Mouse (Mus musculus) right cerebral cortex, postnatal 25 days (tissue): ENCODE measurements at regions not wholly inside any gene's neighbourhood (a gene's known extent, or its start where the extent isn't known, plus 50 kb on each side); places are given as distances from the start of the nearest gene placed in this dataset.

Experiments used
- DNase-seq: peaks from one replicate; pipeline ENCODE4 v3.0.0; 2022

DNA sequence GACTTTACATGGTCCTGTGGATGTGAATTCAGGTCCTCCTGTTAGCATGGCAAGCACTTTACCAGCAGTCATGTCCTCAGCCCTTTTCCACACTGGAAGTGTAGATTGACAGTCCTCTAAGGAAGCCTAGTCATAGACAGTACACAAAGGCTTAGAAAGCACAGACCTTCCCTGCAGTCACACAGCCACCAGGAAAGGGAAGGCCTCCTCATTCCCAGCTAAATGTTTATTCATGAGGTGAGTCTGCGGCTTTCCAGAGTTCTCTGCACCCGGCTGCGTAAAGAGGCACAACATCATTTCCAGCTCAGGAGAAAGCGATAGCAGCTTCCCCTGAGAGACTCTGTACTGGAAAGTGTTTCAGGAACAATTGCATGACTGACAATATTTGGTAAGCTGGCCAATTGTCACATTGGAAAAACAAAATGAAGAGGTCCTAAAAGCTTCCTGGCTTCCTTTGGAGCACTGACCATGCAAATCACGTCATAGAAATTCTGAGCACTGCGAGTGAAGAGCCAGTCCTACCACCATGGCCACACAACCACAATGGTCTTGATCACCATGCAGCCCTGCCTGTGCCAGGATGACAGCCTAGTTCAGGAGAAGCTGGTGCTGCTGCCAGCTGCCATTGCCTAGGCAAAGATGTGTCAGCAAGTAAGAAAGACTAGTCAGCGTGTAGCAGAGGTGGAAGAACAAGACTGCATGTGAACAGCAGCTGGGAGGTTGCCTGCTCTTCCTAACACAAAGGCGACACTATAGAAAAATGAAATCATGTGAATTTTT, 252.2 kb upstream of the Tbl1xr1 start:
- no peak for DNase-seq

DNA sequence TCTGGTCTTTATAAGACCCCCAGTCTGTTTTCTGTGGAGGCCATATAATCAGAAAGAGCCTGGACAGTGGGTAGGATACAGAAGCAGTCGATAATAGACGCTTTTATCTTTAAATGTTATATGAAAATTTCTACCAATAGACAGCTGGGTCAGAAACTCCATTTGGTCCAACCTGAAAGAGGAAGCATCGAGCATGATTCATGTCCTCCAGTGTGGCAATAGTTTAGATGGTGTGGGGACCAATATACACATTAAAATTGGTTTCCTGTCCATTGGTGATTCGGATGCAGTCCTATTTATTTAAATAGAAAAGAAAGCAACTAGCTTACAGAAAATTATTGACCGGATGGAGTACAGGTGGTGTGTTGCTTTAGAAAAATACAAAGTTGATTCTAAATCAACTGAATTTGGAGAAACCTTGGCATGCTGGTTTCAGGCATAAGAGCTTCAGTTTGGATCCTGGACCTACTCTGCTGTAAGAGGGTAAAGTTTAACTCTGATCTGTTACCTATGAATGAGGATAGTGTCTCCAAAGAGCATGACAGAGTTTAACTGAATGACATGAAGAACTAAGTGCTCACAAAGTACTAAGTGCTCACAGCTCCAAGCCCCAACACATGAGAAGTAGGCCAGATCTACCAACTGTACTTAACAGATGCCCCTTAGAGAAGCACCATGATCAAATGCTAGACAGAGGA, 251.4 kb upstream of the Tbl1xr1 start:
- DNase-seq = no peak

DNA sequence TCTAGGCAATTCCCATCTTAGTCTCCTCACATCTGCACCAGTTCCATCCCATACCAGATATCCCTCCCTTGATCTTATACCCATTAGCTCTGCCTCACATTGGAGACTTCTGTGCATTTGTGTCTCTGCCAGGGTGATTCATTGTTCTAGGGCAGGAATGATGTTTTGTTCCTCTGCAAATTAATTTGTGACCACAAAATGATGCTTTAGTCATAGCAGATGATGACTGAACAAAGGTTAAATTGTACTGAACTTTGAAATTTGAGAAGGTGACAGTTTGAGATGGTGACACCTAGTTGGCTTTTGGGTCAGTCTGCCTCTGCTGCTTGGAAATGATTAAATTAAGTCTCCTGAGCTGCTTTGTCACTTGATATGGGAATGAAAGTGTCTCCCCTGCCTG, 248.8 kb upstream of the Tbl1xr1 start:
- no peak for DNase-seq

DNA sequence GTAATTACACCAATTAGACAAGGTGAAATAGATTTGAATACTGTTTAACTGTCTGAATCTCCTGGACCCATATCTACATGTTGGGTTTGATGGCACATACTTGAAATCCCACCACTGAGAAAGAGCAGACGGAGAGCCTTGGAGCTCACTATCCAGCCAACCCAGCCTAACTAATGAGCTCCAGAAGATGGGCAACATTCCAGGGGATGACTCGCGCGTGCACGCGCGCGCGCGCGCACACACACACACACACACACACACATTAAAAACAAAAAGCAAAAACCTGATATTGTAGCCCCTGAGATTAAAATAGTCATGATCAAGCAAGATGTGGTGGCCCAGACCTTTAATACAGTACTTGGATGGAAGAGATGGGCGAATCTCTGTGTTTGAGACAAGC, 243.3 kb upstream of the Tbl1xr1 start:
- no peak for DNase-seq

DNA sequence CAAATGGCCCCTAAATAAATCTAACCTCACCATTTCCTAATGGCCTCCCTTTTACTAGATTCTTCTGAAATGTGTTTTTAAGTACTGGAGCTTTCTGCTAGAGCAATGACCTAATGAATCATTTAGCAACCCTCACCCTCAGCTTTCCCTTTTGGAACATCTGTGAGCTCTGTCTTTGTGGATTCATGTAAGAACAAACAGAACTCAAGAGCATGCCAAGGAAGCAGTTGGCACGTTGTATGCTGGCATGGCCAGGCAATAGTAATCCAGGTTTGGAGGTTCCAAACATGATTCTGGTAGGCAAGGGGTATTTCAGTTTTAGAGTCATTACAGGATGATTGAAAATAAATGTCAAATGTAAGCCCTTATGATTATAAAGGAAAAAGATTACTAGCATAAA, 240.9 kb upstream of the Tbl1xr1 start:
- DNase-seq = no peak

DNA sequence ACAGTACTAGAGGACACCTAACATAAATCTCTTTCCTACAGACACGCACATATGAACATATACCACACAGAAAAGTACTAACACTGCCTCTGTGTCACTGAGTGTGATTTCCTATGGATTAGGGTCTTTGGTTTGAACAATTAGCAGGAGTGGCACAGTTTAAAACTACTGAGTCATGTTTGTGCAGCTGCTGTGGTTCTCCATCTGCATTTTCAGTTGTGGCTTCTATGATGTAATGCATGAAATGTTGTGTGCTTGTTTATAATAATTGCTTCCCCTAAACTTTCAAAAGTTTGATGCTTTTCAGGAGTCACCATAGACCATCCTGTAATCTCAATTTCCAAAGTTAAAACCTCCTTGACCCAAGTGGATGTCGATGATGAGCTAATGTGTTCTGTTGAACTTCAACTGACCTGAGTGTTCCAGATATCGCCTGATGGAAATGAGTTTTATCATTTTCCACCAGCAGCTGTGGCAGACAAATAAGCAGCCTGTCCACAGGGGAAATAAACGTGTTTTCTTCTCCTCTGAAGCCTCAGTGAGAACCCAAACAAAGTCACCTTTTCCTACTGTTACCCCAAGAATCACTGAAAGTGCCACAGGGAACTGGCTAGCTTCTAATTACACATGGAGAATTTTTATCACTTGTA, 239.0 kb upstream of the Tbl1xr1 start:
- no peak for DNase-seq

DNA sequence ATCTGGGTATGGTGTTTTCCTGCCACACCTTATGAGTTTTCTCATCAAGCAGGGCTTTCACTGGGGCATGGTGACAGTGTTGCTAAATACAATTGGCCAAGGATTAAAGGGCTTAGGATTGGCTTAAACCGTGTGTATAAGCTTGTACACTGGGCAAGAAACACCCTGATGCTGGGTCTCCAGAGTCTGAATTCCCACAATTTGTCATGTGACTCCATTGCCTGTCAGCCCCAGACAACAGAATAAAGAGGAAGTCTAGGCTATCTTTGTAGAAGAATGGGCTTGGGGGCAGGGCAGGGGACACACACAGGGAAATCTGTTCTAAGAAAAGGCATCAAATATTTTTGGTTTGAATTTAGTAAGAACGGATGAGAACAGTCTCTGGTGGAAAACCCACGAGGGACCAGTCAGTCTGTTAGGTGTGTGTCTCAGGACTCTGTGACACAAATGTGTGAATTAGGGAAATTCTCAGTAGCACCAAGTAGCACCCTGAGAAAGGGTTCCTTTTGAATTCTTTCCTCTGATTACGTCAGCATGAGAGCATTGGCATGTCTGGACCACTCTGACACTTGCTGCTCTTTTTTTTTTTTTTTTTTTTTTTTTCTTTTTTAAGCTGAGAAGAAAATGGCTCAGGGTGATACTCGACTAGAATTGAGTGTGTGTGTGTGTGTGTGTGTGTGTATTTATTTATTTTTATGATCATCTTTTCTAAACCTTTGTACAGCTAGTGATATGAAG, 235.5 kb upstream of the Tbl1xr1 start:
- DNase-seq = no peak

DNA sequence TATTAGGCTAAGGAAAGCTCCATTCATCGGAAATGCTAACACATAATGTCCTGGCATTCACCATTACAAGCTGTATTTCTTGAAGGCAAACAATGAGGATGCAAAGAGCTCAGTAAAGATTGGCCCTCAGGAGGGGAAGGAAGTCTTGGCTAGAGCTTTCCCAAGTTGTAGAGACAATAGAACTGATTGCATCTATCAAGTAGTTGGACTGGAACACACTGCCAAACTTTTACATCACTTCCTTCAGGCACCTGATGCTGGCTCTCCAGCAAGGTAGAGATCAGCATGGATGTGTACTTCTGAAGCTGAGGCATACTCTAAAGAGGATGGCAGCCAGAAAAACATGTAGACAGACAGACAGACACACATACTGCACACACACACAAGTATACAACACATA, 234.9 kb upstream of the Tbl1xr1 start:
- no peak for DNase-seq

DNA sequence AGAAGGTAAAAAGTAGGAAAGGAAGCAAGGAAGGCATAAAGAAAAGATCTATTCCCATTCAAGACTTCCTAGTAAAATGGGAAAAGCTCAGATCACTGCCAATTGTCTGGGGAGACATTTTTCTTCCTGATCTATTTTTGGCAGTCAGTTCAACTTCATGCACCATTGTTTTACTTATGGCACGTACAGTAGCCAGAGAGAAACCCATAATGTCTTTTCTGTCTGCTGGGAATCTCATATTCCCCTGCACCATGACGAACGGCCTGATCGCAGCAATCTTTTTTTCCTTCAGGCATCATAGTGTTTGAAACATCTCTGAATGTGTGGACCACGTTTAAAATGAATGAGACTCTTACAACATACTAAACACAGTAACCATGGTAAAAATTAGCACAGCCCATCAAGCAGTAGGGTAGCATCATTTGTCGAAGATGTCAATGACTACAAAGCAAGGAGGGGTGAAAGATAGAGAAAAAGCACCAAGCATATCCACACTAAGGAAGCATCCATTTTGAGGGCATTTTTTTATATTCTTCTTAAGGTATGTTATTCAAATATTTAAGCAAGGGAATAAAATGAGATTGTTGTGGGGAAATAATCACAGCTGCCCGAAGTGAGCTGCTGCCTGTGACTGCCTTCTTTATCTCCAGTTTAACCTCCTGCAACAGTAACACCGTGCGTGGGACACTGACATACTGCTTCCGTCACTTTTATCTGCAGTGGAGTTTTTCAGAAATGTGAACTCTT, 233.7 kb upstream of the Tbl1xr1 start:
- no peak for DNase-seq

DNA sequence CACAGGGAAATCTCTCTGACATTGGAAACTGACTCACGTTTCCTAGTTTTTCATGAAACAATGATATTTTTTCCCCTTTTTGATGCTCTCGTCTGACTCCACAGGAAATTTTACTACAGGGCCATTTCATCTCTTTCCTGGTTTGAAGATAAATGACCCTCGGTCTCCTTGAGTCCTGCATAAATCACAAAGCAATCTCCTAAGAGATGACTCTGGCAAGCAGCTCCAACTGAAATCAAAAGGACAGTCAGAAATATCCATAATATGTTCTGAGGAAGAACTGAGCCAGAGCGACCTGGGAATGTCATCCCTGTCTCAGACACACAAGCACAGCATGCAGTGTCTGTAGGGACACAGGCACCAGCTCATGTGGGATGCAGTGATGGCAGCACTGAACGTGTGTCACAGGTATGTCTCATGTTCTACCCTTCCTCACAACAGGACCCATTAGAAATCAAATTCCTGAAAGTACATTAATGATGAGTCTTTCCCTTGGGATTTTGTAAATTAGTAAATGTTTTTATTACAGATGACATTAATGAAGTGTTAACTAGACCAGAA, 233.1 kb upstream of the Tbl1xr1 start:
- no peak for DNase-seq

DNA sequence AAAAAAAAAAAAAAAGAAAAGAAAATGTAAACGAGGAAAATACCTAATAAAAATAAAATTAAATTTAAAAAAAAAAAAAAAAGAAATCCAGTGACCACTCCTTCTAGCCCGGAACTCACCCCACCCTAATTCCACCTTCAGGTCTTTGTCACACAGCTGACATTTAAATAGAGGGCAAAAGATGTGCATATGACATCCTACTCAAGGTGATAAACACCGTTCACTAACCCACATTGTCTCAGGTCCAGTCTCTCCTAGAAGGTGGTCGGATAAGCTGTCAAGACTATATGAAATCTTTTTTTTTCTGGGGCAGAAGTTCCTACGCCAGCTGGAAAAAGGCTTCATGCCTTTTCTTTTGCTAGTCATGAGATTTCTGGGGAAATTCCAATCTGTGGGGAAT, 226.6 kb upstream of the Tbl1xr1 start:
- DNase-seq = no peak

DNA sequence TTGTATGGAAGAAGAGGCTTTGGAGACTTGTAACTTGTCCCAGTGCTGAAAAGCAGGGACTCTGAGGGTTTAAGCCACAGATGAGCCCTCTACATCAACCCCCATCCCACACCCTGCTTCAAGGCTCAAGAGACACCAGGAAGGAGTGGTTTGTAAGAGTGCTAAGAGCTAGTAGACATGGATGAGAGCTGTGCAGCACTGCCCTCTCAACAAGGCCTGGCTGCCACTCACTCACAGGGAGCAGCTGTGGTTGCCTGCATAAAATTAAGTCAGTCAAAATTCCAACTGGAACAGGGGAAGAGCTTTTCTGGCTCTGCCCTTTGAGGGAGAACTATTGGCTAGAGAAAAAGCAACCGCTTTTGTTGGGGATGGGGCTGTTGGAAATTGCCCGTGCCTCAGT, 225.5 kb upstream of the Tbl1xr1 start:
- no peak for DNase-seq

DNA sequence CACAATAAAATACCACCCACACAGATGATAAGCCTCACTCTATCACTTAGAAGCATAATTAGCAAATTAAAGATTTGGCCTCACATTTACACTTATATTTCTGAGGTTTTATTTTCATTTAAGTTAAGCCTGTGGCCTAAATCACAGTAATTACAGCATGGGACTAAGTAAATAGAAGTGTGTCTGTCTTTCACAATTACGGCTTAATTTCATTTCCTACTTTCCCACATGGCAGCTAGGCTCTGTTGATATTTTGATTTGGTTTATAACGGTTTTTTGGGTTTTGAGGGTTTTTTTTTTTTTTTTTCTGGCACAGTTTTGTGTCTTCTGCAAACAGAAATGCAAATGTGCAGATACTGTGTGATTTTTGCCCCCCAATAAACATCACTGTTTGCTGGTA, 222.1 kb upstream of the Tbl1xr1 start:
- DNase-seq = no peak

DNA sequence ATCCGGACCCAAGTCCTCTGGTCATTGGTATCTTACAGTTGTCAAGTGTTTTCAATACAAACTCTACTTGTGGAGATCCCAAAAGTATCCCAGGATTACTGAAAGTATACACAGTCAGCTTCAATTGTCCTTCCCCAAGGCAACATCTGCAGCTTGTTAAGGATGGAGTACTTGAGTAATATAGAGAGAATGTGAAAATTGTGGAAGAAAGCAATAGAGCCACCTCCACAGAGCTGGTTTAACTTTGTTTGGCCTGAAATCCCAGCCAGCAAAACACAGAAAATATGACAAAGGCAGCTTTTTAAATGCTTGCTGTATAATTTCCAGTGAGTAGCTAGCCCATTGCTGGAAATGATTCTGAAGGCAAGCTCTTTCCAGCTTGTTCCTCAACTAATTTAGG, 217.0 kb upstream of the Tbl1xr1 start:
- DNase-seq = no peak

DNA sequence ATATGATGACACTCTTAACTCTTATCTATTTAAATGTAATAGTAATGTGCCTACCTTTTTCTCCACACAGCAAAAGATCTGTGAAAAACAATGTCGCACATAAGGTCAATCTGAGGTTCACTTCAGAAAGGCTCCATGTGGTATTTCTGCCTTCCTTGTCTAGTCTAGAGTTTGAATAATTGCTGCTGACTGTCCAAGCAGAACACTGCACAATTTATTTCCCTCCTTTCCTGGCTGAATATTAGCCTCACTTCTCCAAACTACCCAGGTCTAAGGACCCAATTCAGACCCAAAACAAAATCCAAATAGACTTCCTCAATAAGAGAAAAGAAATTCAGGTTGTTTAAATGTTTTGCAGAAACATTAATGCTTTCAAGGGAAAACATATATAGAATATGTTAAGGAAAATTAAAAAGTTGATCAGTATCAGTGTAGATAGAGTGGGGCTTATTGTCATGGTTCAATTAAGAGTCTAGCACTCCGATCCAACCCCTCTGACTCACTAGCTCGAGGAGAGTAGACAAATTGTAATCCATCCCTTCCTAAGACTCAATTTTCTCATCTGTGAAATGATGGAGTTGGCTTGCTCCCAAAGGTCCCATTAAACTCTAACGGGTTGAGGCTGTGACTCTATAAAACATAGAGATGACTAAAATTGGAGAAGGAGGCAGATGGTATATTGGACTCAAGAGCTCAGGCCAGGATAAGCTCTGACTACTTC, 215.4 kb upstream of the Tbl1xr1 start:
- no peak for DNase-seq

DNA sequence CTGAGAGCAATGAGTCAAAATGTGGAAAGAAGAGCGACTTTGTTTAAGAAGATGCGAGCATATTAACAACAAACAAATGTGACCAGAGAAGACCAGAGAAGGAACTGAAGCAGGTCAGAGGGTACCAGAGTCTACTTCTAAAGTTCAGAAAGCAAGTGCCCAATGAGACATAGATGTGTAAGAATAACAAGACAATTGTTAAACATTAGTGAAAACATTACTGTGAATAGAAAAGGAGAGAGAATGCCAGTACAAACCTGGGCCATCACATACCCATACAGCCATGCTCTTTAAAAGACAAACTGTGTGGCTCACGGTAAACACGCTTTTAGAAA, 214.8 kb upstream of the Tbl1xr1 start:
- no peak for DNase-seq

DNA sequence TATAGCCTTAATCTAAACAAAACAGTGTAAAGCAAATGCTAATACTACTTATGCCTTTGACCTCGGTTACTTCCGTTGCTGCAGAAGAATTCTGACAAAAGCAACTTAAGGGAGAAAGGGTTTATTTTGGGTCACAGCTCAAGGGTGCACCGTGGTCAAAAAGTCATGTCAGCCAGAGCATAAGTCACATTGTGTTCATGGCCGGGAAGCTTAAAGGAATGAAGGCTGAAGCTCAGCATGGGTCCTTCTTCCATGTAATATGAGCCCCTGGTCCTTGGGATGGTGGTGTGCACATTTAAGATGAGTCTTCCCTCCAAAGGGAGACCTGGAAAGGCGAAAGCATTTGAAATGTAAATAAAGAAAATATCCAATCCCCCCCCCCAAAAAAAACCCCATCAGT, 212.1 kb upstream of the Tbl1xr1 start:
- no peak for DNase-seq

DNA sequence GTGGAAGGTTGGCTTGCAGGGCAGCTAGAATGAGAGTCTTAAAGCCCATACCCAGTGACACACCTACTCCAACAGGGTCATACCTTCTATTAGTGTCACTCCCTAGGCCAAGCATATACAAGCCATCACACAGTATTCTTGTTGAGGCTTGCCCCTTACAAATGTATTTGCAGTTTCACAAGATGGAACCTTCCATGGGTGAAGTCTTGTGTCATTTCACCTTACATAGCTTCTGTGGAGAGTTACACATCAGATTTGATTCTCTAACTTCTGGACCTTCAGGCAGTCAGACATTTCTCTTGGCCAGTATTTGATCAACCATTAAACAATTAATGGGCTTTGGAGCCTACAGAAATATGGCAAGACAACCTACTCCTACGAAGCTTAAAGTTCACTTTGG, 210.6 kb upstream of the Tbl1xr1 start:
- DNase-seq = no peak

DNA sequence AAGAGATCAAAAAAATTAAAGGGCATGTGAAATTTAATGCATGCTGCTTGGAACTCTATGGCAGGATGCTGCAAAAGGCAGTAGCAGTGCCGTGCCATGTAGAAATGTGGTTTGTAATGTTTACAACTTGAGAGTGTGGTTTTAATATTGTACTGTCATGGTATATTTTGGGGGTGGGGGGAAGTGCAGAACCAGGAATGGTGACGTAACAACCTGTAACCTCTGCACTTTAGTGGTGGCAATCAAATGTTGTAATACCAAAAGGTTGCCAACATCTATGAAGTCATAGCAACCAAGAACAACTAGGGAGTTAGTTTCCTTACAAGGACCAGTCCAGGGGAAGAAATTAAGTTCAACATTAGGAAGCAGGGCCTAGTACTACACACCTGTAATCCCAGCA, 198.1 kb upstream of the Tbl1xr1 start:
- DNase-seq = no peak

DNA sequence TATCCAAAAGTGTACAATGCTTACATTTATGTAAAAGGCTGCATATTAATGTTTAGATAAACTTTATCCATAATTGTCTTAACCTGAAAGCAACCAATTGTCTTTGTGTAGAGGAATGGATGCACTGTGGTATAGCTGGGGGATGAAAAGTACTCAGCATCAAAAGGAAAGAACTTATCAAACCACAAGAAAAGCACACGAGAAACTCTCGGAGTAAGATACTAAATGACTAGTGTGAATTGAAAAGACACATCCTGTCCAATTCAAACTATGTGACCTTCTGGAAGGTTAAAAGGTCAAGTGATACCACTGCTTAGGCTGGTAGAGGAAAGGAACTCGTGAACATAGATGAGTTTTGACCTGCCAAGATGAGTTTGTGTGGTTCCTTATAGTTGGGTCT, 192.2 kb upstream of the Tbl1xr1 start:
- DNase-seq = no peak

DNA sequence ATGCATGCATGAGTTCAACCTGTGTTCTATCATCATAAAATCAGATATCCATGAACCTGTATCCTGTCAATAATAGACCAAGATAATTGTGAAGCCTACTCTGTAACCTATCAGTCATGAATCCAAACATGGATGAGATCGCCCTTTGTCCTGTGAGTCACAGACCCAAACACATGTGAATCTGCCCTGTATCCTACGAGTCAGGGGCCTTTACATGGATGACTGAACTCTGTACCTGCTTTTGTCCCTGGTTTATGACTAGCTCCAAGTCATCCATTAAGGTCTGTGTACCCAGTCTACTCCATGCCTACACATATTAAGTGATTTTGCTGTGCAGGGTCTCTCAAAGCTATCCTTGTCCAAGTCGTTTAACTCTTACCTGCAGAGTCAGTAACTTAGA, 187.7 kb upstream of the Tbl1xr1 start:
- no peak for DNase-seq
